Mouse (Mus musculus) kidney, postnatal 4 days (tissue): ENCODE data around the gene Ncdn.
A peak's percentile ranks its signal among the peaks of the same experiment; 100 is the strongest.

Experiments used
- DNase-seq, 2 experiments: peaks; one replicate each; pipeline ENCODE4 v3.0.0; 2021; ENCODE audit warnings: mixed read lengths in 2 of 2

Ncdn gene

GRCm38 (mm10) chr4:126752024-126752607 is 1.1 kb downstream of the Ncdn start:
- DNase-seq: no peak

DNA sequence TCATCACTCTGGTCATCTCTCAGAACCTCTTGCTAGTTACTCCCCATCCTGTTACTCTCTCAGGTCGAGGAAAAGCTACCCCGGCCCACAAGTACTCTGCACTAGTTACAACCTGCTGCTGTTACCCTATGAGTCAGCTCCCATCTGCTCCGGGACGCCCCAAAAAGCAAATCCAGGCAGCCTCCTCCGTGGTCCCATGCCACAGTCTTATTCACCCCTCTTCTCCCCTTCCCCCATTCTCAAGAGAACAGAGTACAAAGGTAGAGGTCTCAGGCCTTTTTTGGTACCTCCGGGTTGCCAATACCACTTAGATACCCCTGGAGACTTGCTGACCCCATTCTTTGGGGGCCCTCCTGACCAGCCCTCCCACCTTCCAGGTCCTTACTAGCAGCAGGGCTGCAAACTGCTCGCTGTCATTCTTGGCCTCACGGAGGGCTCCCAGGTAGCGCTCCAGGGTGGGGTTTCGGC is 1.6 kb downstream of the Ncdn start:
- no peak for DNase-seq

- no peak for DNase-seq
These were observed 2.2 kb downstream of the Ncdn start for GRCm38 (mm10) chr4:126750863-126751555.

GRCm38 (mm10) chr4:126750046-126750683 is 3.1 kb downstream of the Ncdn start:
- DNase-seq: no peak

DNA sequence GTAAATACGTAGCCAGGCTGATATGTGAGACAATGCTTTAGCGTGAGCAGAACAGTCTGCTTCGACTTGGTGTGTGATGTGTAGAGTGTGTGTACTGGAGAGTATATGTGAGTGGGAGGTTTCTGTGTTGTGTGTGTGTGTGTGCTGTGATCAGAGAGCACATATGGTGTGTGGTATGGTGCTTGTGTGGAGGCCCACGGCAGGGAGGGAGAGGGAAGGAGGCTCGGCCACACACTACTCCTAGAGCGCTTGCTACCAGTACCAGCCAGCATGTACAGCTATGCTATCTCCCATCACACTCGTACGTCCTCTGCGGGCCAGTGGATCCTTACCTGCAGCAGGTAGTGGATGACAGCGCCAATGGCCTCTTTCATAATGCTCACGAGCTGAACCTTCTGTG is 3.7 kb downstream of the Ncdn start:
- DNase-seq: no peak

DNA sequence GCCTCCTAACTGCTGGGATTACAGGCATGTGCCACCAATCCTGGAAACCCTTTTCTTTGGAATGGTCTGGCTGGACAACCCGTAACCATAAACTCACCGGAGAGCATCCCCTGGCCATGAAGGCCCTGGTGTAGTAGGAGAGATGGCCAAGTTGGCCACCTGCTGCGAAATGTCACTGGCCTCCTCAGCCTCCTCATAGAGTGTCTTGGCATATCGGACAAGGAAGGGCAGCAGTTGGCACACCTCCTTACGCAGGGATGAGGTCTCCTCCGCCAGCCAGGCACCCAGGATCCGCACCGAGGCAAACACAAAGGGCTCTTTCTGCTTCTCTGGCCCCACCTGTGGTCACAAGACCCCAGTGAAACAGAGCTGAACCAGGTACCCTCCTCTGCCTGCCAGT is 4.9 kb downstream of the Ncdn start:
- no peak for DNase-seq

DNA sequence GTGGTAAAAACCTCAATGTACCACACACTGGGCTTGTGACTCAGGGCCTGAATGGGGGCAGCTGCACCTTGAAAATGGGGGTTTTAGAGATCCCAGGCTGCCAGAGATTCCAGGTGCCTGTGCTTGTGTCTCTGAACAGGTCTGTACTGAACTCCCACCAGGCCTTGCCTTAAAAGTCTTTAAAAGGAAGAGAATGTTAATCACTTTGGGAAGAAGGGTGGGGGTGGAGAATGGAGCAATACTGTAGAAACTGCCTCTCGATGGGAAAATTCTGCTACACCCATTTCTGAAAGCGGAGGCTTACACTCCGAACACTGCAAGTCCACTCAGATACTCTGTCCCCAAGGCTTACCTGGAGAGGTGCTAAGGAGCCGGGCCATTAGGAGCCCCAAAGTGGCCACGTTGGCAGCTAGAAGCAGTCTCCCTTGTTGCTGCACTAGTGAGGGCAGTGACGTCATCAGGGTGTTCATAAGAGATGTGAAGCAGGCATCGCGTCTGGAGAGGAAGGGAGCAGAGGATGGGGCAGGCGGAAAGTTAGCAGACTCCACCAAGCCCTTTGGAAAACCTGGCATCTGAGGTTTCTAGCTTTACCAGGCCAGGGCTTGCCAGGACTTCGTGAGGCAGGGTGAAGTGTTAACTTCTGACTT is 6.9 kb downstream of the Ncdn start:
- no peak for DNase-seq

GRCm38 (mm10) chr4:126745506-126746193 is 7.6 kb downstream of the Ncdn start:
- peak; percentile 77 for DNase-seq

GRCm38 (mm10) chr4:126744831-126745230 is 8.4 kb downstream of the Ncdn start:
- DNase-seq: no peak

DNA sequence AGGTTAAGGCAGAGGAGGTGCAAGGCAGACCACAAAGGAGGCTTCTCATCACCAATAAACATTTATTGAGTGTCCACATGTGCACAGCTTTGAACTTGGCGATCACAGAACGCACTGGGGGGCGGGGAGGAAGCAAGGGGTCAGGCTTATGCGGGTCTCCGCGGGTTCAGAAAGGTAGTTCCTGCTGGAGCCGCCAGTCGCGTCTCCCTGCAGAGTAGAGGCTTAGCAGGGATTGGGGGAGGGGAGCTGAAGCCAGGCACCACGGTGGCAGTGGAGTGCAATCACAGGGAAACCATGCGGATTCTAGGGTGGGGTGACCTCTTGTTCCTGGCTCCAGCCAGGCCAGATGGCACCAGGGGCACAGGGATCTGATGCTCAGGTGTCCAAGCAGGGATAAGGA is 9.5 kb downstream of the Ncdn start:
- no peak for DNase-seq

- DNase-seq: no peak
These were observed 10.3 kb downstream of the Ncdn start for GRCm38 (mm10) chr4:126742976-126743375.

DNA sequence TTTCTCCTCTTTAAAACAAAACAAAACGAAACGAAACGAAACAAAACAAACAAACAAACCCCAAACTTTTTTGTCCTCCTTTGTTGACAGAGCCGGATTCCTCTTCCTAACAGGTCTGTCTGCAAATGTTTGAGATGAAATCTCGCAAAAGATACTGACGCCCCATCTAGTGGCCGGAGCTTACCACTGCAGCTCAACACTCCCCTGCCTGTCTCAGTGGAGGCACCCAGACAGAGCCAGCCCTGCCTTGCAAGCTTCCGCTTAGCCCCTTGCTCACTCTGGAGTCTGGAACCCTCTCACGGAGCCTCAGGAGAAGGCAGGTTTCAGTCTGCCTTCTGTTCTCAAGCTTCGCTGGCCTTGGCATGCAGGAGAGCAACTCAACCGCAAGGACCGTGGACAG is 11.8 kb downstream of the Ncdn start:
- peak; percentile 87 for DNase-seq

GRCm38 (mm10) chr4:126739966-126740676 is 13.1 kb downstream of the Ncdn start:
- peak in 1 of 2 experiments; percentile 52 for DNase-seq

DNA sequence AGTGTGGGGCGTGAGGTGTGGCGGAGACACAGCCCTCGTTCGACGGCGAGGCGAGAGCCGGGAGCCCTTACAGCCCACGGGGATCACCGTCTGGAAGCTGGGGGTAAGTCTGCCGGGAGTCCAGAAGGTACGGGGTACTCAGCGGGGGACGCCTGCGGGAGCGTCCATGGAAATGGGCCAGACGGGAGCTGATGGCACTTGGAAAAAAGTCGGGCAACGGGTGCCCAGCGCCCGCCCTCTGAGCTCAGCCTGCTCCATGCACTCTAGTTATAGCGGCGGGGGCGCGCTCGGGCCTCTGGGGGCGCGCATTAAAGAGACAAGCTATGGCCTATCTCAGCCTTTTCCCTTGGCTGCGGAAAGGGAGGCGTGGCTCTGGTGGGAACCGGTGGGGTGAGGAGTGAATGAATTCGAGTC is 17.2 kb downstream of the Ncdn start, which contains the start of gene Tfap2e:
Tfap2e (minus strand) TSS at position 240 of the 414 bp plus-strand sequence.
- DNase-seq: peak; percentile 71 to 79

DNA sequence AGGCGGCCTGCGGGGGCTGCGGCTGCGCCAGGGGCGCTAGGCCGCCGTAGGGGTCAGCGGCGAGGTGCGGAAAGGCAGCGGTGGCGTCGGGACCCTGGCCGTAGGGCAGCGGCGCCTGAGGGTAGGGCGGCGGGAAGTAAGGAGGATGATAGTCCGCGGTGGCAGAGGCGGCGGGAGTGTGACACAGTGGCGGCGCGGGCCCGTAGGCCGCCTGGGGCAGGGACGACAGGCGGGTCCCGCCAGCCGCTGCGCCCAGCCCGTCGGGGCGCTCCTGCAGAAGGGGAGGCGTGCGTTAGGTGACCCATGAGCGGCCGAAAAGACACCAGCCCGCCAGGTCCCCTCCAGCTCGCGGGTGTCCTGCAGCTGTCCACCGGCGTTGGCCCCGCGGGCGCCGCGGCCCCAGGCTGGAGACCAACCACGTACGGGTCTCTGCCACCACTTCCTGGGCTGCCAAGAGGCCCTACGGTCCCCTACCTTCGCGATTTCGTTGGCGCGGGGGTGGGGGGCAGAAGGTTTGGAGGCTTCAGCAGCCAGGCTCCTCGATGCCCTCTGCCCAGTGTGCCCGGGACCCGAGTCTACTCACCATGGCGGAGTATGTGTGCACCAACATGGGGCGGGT is 17.7 kb downstream of the Ncdn start:
- peak in 1 of 2 experiments; percentile 35 for DNase-seq

- DNase-seq: no peak
These were observed 18.4 kb downstream of the Ncdn start for GRCm38 (mm10) chr4:126734700-126735381.

DNA sequence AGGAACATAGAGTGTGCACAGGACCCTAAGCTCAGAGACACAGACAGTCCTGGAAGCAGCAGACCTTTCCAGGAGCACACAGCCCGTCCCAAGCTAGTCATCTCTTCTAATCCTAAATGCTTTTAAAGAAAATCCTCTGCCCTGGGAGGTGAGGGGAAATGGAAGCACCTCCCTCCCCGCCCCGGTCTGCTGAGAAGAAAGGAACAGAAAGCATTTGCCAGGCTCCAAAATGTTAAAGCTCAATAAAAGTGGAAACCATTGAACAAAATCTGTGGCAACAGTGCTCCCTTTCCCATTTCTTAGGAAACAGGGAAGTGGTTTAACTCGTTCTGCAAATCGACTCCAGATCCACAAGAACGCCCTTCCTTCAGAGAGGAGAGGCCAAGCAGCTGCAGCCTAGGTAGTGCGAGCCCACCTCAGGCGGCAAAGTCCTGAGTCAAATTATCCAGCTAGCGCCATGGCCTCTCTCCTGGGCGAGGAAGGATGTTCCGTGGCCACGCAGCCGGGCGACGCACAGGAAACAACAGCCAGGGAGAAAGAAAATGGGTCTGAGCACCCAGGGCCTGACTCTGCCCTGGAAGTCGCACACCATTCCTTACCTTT is 19.1 kb downstream of the Ncdn start:
- no peak for DNase-seq

GRCm38 (mm10) chr4:126732531-126733380 is 20.5 kb downstream of the Ncdn start:
- DNase-seq: no peak

DNA sequence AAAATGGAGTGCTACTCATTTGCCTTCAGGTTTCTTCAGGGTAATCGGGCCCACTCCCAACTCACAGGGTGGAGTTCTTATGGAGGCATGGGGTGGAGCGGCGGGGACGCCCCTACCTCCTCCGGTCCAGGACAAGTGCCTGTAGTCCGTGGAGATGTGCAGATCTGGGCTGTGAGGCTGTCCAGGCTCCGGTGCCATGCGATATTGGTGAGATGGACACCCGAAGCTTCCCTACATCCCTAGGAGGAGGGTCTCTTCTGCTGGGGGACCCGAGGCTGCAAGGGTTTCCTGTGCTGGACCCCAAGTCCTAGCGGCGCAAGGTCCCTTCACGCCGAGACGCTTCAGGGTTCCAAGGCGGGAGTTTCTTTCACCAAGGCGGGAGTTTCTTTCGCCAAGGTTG is 21.1 kb downstream of the Ncdn start:
- no peak for DNase-seq

- DNase-seq: no peak
These were observed 45.8 kb downstream of the Ncdn start for GRCm38 (mm10) chr4:126707439-126707826.
